Mouse (Mus musculus) forebrain, embryonic 14.5 days (tissue): ENCODE results near the gene Zfp652. TPM values are rescaled to one million over a fixed set of nuclear protein-coding genes. Genes with fewer than 3 reads are reported as not detected.
A peak's percentile ranks its signal among the peaks of the same experiment; 100 is the strongest.

ENCODE experiments used
- ATAC-seq: fragments of 200-750 bp; cut with Nextera tagmentation; 2 replicates; pipeline ENCODE4 v1.8.0; 2017; ENCODE audit warnings: mild to moderate bottlenecking, moderate library complexity
- DNase-seq: peaks from one replicate; pipeline ENCODE4 v3.0.0-alpha.2; 2015; ENCODE audit warnings: low spot score
- H3K27ac ChIP-seq: fragments of 300-500 bp; sonication (generic); 2 replicates; pipeline ENCODE4 v1.5.1; 2014; ENCODE audit warnings: low read depth, mild to moderate bottlenecking, control low read depth, low read length, moderate library complexity
- H3K27me3 ChIP-seq: fragments of 300-500 bp; sonication (generic); replicated peaks from 2 replicates; pipeline ENCODE4 v1.6.1; 2014; ENCODE audit warnings: low read length, control low read depth, mixed read lengths; ENCODE audit not compliant: control insufficient read depth, insufficient read depth
- H3K36me3 ChIP-seq: fragments of 300-500 bp; sonication (generic); 2 replicates; pipeline ENCODE4 v1.6.1; 2014; ENCODE audit warnings: low read length, control low read depth; ENCODE audit not compliant: control insufficient read depth, insufficient read depth
- H3K4me1 ChIP-seq: fragments of 300-500 bp; sonication (generic); 2 replicates; pipeline ENCODE4 v1.6.1; 2014; ENCODE audit warnings: antibody characterized with exemption, low read length, control low read depth; ENCODE audit not compliant: control insufficient read depth, insufficient read depth
- H3K4me2 ChIP-seq: fragments of 300-500 bp; sonication (generic); 2 replicates; pipeline ENCODE4 v1.6.1; 2014; ENCODE audit warnings: mild to moderate bottlenecking, control low read depth, low read length
- H3K4me3 ChIP-seq: fragments of 300-500 bp; sonication (generic); 2 replicates; pipeline ENCODE4 v1.5.1; 2014; ENCODE audit warnings: low read depth, low read length, control low read depth
- H3K9ac ChIP-seq: fragments of 300-500 bp; sonication (generic); 2 replicates; pipeline ENCODE4 v1.6.1; 2014; ENCODE audit warnings: mild to moderate bottlenecking, low read length, control low read depth, moderate library complexity
- H3K9me3 ChIP-seq: fragments of 300-500 bp; sonication (generic); replicated peaks from 2 replicates; pipeline ENCODE4 v1.6.1; 2016; ENCODE audit warnings: low read length, control low read depth, mixed read lengths; ENCODE audit not compliant: control insufficient read depth
- WGBS: fragments of 180-500 bp; shearing (Covaris S2); extraction: QIAGEN DNeasy Blood & Tissue Kit; methylation state at CpG from one replicate; pipeline ENCODE4 v1.1.7; 2014; 5-methylcytosine and 5-hydroxymethylcytosine counted together
- polyA plus RNA-seq: library from polyadenylated mRNA; unstranded; fragments of >200 nt; fragmentation: Nextera tagmentation; extraction: Ambion mirVana; gene quantifications from 2 replicates; pipeline ENCODE4 v1.2.1, GENCODE M21; 2014

Zfp652 gene
- polyA plus RNA-seq, 1 experiment from 2014 or later = 11.7 TPM

DNA sequence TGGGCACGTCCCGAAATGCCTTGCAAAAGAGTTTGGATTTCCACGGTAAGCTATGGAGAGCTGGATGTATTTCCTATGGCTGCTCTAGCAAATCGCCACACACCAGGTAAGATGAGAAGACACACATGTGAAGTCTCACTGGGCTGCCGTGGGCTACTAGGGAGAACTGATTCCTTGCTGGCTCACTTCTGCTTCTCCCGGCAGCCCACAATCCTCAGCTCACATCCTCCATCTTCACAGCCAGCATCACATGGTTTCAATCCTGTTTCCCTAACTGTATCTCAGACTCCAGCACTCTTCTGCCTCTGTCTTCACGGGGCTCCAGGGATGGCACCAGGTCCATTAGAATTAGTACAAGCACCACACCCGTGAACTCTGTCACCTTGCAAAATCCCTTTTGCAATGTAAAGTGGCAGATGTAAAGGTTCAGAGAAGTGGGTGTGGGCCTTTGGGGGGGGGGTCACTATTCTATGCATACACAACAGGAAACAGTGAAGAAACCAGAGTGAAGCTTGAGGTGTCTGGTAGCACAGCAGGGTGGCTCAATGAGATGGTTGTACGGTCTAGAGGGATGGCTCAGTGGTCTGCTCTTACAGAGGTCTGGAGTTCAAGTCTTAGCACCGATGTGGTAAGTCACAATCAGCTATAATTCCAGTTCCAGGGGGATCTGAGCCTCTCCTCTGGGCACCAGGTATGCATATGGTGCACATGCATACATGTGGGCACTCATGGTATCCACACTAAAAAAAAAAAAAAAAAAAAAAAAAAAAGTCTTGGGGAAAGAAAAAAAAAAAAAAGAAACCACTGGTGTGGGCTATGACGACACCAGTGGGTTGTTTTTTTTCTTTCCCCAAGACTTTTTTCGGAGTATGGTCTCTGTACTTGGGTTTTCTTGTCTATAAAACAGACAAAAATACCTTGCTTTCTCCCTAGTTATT lies 8.2 kb upstream of the Zfp652 start:
- Histone ChIP-seq H3K4me2 (no peak overlapping the region), H3K4me1 (no peaks in the 10 kb centered on the region), H3K4me3 (no peak overlapping the region), H3K9ac (no peak overlapping the region), H3K36me3 (no peaks in the 10 kb centered on the region), H3K27ac (no peak overlapping the region), H3K9me3 (no peaks in the 10 kb centered on the region), H3K27me3 (no peaks in the 10 kb centered on the region)
- ATAC-seq (no peak), DNase-seq (no peak)
- WGBS = 95% methylated on average over 12 of the region's 12 CpGs

GRCm38 (mm10) chr11:95704970-95705330 lies 7.5 kb upstream of the Zfp652 start:
- H3K9me3 ChIP-seq = no peaks in the 10 kb centered on the region
- H3K27ac ChIP-seq = no peak overlapping the region
- no peaks in the 10 kb centered on the region for H3K4me1 ChIP-seq
- H3K9ac ChIP-seq = no peak overlapping the region
- H3K27me3 ChIP-seq = no peaks in the 10 kb centered on the region
- DNase-seq (no peak), ATAC-seq (no peak)
- 73% methylated on average over 4 of the region's 4 CpGs for WGBS
- no peak overlapping the region for H3K4me3 ChIP-seq
- H3K4me2 ChIP-seq = no peak overlapping the region
- no peaks in the 10 kb centered on the region for H3K36me3 ChIP-seq

- ATAC-seq (no peak), DNase-seq (no peak)
- Histone ChIP-seq H3K27me3 (no peaks in the 10 kb centered on the region), H3K4me2 (no peak overlapping the region), H3K9me3 (no peaks in the 10 kb centered on the region), H3K9ac (no peak overlapping the region), H3K4me1 (peaks cover 5% of the 10 kb centered on the region), H3K36me3 (no peaks in the 10 kb centered on the region), H3K27ac (no peak overlapping the region), H3K4me3 (no peak overlapping the region)
- 95% methylated on average over 6 of the region's 6 CpGs for WGBS
These were observed 2.9 kb upstream of the Zfp652 start for GRCm38 (mm10) chr11:95709534-95710040.

GRCm38 (mm10) chr11:95710478-95710877 lies 2.0 kb upstream of the Zfp652 start:
- ATAC-seq (no peak), DNase-seq (no peak)
- 79% methylated on average over 7 of the region's 7 CpGs for WGBS
- Histone ChIP-seq H3K27me3 (no peaks in the 10 kb centered on the region), H3K9me3 (no peaks in the 10 kb centered on the region), H3K4me1 (peaks cover 13% of the 10 kb centered on the region), H3K9ac (no peak overlapping the region), H3K36me3 (no peaks in the 10 kb centered on the region), H3K27ac (no peak overlapping the region), H3K4me3 (no peak overlapping the region), H3K4me2 (no peak overlapping the region)

DNA sequence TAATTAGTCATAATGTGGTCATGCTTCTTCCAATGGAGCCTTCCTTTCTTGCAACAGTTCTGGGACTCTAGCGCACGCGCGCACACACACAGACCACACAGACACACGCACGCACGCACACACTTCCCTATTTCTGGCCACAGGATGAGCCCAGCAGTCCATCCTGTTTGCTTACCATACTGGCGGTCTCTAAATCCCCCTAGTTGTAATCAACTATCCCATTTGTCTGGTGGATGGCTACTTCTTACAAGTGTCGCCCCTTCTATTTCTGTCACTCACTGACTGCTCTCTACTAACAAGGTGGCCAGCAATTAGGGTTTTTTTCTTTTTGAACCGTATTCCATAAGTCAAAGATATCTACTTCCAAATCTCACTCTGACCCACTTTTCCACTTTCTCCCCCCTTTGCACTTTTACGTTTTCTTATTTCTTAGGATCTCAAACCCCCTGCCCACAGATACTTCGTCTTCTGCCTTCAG lies 349 bp upstream of the Zfp652 start:
- Histone ChIP-seq H3K4me2 (peak overlapping the region; percentile 88), H3K36me3 (no peaks in the 10 kb centered on the region), H3K27ac (peak overlapping the region; percentile 98), H3K4me3 (peak overlapping the region; percentile 92), H3K9me3 (no peaks in the 10 kb centered on the region), H3K4me1 (peaks cover 14% of the 10 kb centered on the region), H3K9ac (peak overlapping the region; percentile 96; the same call in 1 of the 2 replicates), H3K27me3 (no peaks in the 10 kb centered on the region)
- ATAC-seq (peak; percentile 18), DNase-seq (no peak)
- WGBS = 30% methylated on average over 12 of the region's 12 CpGs

DNA sequence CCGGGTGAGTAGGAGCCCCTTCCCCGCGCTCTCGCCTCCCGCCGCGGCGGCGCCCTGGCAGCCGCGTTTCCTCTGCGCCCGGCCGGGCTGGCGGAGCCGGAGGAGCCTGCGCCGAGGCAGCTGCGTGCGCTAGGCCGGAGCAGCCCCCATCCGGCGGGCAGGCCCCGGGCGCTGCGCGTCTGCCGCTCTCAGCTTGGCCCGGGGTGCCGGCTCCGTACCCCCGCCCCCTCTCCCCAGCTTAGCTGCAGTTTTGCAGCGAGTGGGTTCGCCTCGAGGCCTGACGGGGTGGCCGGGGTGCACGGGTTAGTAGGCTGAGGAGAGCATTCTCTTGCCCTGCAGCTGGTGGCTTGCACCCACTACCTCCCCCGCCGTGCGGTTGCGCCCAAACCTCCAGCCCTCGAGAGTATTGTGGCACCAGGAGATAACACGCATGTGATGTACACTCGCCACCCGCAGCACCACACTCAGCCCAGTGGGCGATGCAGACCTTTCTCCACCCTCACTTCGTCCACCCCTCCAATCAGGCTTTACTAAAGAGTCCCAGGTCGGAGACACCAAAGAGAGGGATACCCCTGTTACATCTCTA lies 845 bp downstream of the Zfp652 start:
- Histone ChIP-seq H3K36me3 (no peaks in the 10 kb centered on the region), H3K27me3 (no peaks in the 10 kb centered on the region), H3K4me2 (peak overlapping the region; percentile 88), H3K9ac (peak overlapping the region; percentile 96), H3K4me1 (peaks cover 14% of the 10 kb centered on the region), H3K27ac (peak overlapping the region; percentile 98), H3K9me3 (no peaks in the 10 kb centered on the region), H3K4me3 (peak overlapping the region; percentile 92)
- 0% methylated on average over 24 of the region's 49 CpGs for WGBS
- DNase-seq (no peak), ATAC-seq (peak; percentile 73)

GRCm38 (mm10) chr11:95713811-95714241 lies 1.4 kb downstream of the Zfp652 start:
- 1% methylated on average over 13 of the region's 13 CpGs for WGBS
- ATAC-seq (peak; percentile 14; the same call in 1 of the 2 replicates), DNase-seq (peak; percentile 50)
- Histone ChIP-seq H3K9ac (peak overlapping the region; percentile 96), H3K4me2 (peak overlapping the region; percentile 88), H3K27me3 (no peaks in the 10 kb centered on the region), H3K36me3 (no peaks in the 10 kb centered on the region), H3K27ac (peak overlapping the region; percentile 98), H3K4me3 (peak overlapping the region; percentile 92), H3K9me3 (no peaks in the 10 kb centered on the region), H3K4me1 (peaks cover 14% of the 10 kb centered on the region)

- DNase-seq (no peak), ATAC-seq (no peak)
- peak overlapping the region; percentile 88 for H3K4me2 ChIP-seq
- WGBS = 44% methylated on average over 7 of the region's 7 CpGs
- no peaks in the 10 kb centered on the region for H3K9me3 ChIP-seq
- H3K4me1 ChIP-seq = peaks cover 14% of the 10 kb centered on the region
- H3K27ac ChIP-seq = no peak overlapping the region
- H3K27me3 ChIP-seq = no peaks in the 10 kb centered on the region
- peak overlapping the region; percentile 96 for H3K9ac ChIP-seq
- no peaks in the 10 kb centered on the region for H3K36me3 ChIP-seq
- peak overlapping the region; percentile 92 for H3K4me3 ChIP-seq
These were observed 1.9 kb downstream of the Zfp652 start for GRCm38 (mm10) chr11:95714411-95714810.
